Mouse (Mus musculus) small intestine, adult 2 months (tissue): ENCODE data around the gene Tmem140.

Source experiments
- CTCF ChIP-seq: fragments of 200-500 bp; IDR thresholded peaks from 2 replicates; pipeline ENCODE4 v1.5.1; 2012; ENCODE audit warnings: low read depth, mild to moderate bottlenecking, control low read depth, inconsistent platforms, low read length, moderate library complexity, mixed read lengths; ENCODE audit not compliant: insufficient replicate concordance, insufficient read length; ENCODE audit errors: extremely low read depth
- POLR2A ChIP-seq: fragments of 200-500 bp; IDR thresholded peaks from 2 replicates; pipeline ENCODE4 v1.6.1; 2012; ENCODE audit warnings: low read depth, mild to moderate bottlenecking, control low read depth, inconsistent platforms, low read length, moderate library complexity

GRCm38 (mm10) chr6:34903441-34903840, 40.5 kb downstream of the Tmem140 start:
- TF ChIP-seq CTCF (no peak), POLR2A (no peak)
